Mouse (Mus musculus): Measurements from ENCODE around the gene Cxcl10. TPM values are rescaled to one million over a fixed set of nuclear protein-coding genes. Genes with fewer than 3 reads are reported as not detected.
A peak's percentile ranks its signal among the peaks of the same experiment; 100 is the strongest.
"Not testable (repeated sequence)": the region's sequence is repeated elsewhere in the genome, so short reads cannot be mapped to it uniquely, and the experiment has no call there.

Gene Cxcl10
- polyA plus RNA-seq, 1 experiment from 2014 or later = 0.74 TPM

- Histone ChIP-seq H3K4me3 (ENCODE audit: low read depth, low read length) (peak overlapping the region; percentile 38), H3K9ac (ENCODE audit: low read length) (0 out of 2 replicates have a peak overlapping the region, but pooled peaks have one; percentile 35), H3K9me3 (ENCODE audit: control insufficient read depth, low read length) (no peaks in the 10 kb centered on the region), H3K27ac (replicated peaks) (0 out of 2 replicates have a peak overlapping the region, but pooled peaks have one; percentile 8), H3K36me3 (ENCODE audit: control insufficient read depth, insufficient read depth, low read length) (no peaks in the 10 kb centered on the region), H3K27me3 (ENCODE audit: control insufficient read depth, insufficient read depth, low read length) (no peaks in the 10 kb centered on the region), H3K4me1 (replicated peaks; ENCODE audit: control insufficient read depth, insufficient read depth) (no peaks in the 10 kb centered on the region), H3K4me2 (replicated peaks; ENCODE audit: low read depth) (peak overlapping the region; percentile 47)
- DNase-seq (ENCODE audit: low spot score) = peak; percentile 37
- ATAC-seq (ENCODE audit: low FRiP score, low TSS enrichment) = peak; percentile 59; the same call in 1 of the 2 replicates
- TF ChIP-seq CTCF (IDR thresholded peaks at IDR 0.05; ENCODE audit: low read depth) (no peak), EP300 (optimal IDR thresholded peaks at IDR 0.05) (no peak)
- WGBS = 25% methylated on average over 11 of the region's 11 CpGs
These were observed 4.8 kb upstream of the Cxcl10 start for GRCm38 (mm10) chr5:92353517-92353916.

GRCm38 (mm10) chr5:92352716-92353115 is 4.0 kb upstream of the Cxcl10 start:
- not testable (repeated sequence) for H3K9me3 ChIP-seq (ENCODE audit: control insufficient read depth, low read length); H3K27ac ChIP-seq (replicated peaks); H3K36me3 ChIP-seq (ENCODE audit: control insufficient read depth, insufficient read depth, low read length); H3K27me3 ChIP-seq (ENCODE audit: control insufficient read depth, insufficient read depth, low read length); H3K4me2 ChIP-seq (replicated peaks; ENCODE audit: low read depth); ATAC-seq (ENCODE audit: low FRiP score, low TSS enrichment); H3K4me3 ChIP-seq (ENCODE audit: low read depth, low read length); H3K9ac ChIP-seq (ENCODE audit: low read length); H3K4me1 ChIP-seq (replicated peaks; ENCODE audit: control insufficient read depth, insufficient read depth); DNase-seq (ENCODE audit: low spot score)
- 59% methylated on average over 4 of the region's 4 CpGs for WGBS

- no peak for DNase-seq (ENCODE audit: low spot score)
These were observed 1.0 kb upstream of the Cxcl10 start for GRCm38 (mm10) chr5:92349731-92350130.

GRCm38 (mm10) chr5:92345006-92345405 is 3.7 kb downstream of the Cxcl10 start:
- Histone ChIP-seq H3K36me3 (ENCODE audit: control insufficient read depth, insufficient read depth, low read length) (no peaks in the 10 kb centered on the region), H3K27me3 (ENCODE audit: control insufficient read depth, insufficient read depth, low read length) (no peaks in the 10 kb centered on the region), H3K4me3 (ENCODE audit: low read depth, low read length) (no peak overlapping the region), H3K27ac (replicated peaks) (no peak overlapping the region), H3K4me1 (replicated peaks; ENCODE audit: control insufficient read depth, insufficient read depth) (no peaks in the 10 kb centered on the region), H3K4me2 (replicated peaks; ENCODE audit: low read depth) (no peak overlapping the region), H3K9me3 (ENCODE audit: control insufficient read depth, low read length) (no peaks in the 10 kb centered on the region), H3K9ac (ENCODE audit: low read length) (no peak overlapping the region)
- 86% methylated on average over 8 of the region's 8 CpGs for whole genome bisulfite sequencing
- DNase-seq (ENCODE audit: low spot score) (no peak), ATAC-seq (ENCODE audit: low FRiP score, low TSS enrichment) (no peak)
- TF ChIP-seq CTCF (IDR thresholded peaks at IDR 0.05; ENCODE audit: low read depth) (no peak), EP300 (optimal IDR thresholded peaks at IDR 0.05) (no peak)

More at GRCm38 (mm10) chr5:92349731-92350130, 1.0 kb upstream of the Cxcl10 start:
- H3K27me3 ChIP-seq (ENCODE audit: control insufficient read depth, insufficient read depth, low read length) = no peaks in the 10 kb centered on the region
- H3K36me3 ChIP-seq (ENCODE audit: control insufficient read depth, insufficient read depth, low read length) = no peaks in the 10 kb centered on the region
- no peak overlapping the region for H3K27ac ChIP-seq (replicated peaks)
- no peak for ATAC-seq (ENCODE audit: low FRiP score, low TSS enrichment)
- 82% methylated on average over 7 of the region's 7 CpGs for WGBS
- no peak overlapping the region for H3K4me3 ChIP-seq (ENCODE audit: low read depth, low read length)
- H3K4me1 ChIP-seq (replicated peaks; ENCODE audit: control insufficient read depth, insufficient read depth) = no peaks in the 10 kb centered on the region
- TF ChIP-seq CTCF (IDR thresholded peaks at IDR 0.05; ENCODE audit: low read depth) = no peak
- no peak for TF ChIP-seq EP300 (optimal IDR thresholded peaks at IDR 0.05)
- no peak overlapping the region for H3K4me2 ChIP-seq (replicated peaks; ENCODE audit: low read depth)
- no peak overlapping the region for H3K9ac ChIP-seq (ENCODE audit: low read length)
- no peaks in the 10 kb centered on the region for H3K9me3 ChIP-seq (ENCODE audit: control insufficient read depth, low read length)

GRCm38 (mm10) chr5:92340606-92341005 is 8.1 kb downstream of the Cxcl10 start:
- Histone ChIP-seq H3K36me3 (ENCODE audit: control insufficient read depth, insufficient read depth, low read length) (no peaks in the 10 kb centered on the region), H3K27me3 (ENCODE audit: control insufficient read depth, insufficient read depth, low read length) (no peaks in the 10 kb centered on the region), H3K4me2 (replicated peaks; ENCODE audit: low read depth) (no peak overlapping the region), H3K27ac (replicated peaks) (no peak overlapping the region), H3K4me1 (replicated peaks; ENCODE audit: control insufficient read depth, insufficient read depth) (no peaks in the 10 kb centered on the region), H3K4me3 (ENCODE audit: low read depth, low read length) (no peak overlapping the region), H3K9ac (ENCODE audit: low read length) (no peak overlapping the region), H3K9me3 (ENCODE audit: control insufficient read depth, low read length) (no peaks in the 10 kb centered on the region)
- WGBS = 59% methylated on average over 4 of the region's 4 CpGs
- DNase-seq (ENCODE audit: low spot score) = no peak
- no peak for ATAC-seq (ENCODE audit: low FRiP score, low TSS enrichment)
- TF ChIP-seq EP300 (optimal IDR thresholded peaks at IDR 0.05) (no peak), CTCF (IDR thresholded peaks at IDR 0.05; ENCODE audit: low read depth) (no peak)

GRCm38 (mm10) chr5:92336743-92337142 is 11.9 kb downstream of the Cxcl10 start:
- Histone ChIP-seq H3K27ac (replicated peaks) (no peak overlapping the region), H3K36me3 (ENCODE audit: control insufficient read depth, insufficient read depth, low read length) (no peaks in the 10 kb centered on the region), H3K4me2 (replicated peaks; ENCODE audit: low read depth) (no peak overlapping the region), H3K9ac (ENCODE audit: low read length) (no peak overlapping the region), H3K27me3 (ENCODE audit: control insufficient read depth, insufficient read depth, low read length) (no peaks in the 10 kb centered on the region), H3K4me1 (replicated peaks; ENCODE audit: control insufficient read depth, insufficient read depth) (no peaks in the 10 kb centered on the region), H3K9me3 (ENCODE audit: control insufficient read depth, low read length) (no peaks in the 10 kb centered on the region), H3K4me3 (ENCODE audit: low read depth, low read length) (no peak overlapping the region)
- DNase-seq (ENCODE audit: low spot score) = no peak
- WGBS = 69% methylated on average over 3 of the region's 3 CpGs
- TF ChIP-seq CTCF (IDR thresholded peaks at IDR 0.05; ENCODE audit: low read depth) (no peak), EP300 (optimal IDR thresholded peaks at IDR 0.05) (no peak)
- no peak for ATAC-seq (ENCODE audit: low FRiP score, low TSS enrichment)

Data from stomach, postnatal 0 days (tissue).